Mouse (Mus musculus): ENCODE results near the gene Olfr1162. TPM values are rescaled to one million over a fixed set of nuclear protein-coding genes. Genes with fewer than 3 reads are reported as not detected.

The Olfr1162 gene
- polyA plus RNA-seq, 1 experiment from 2014 or later = not detected

Other genes starting within 250 kb of the Olfr1162 start
- gene Olfr1145, start 241.3 kb downstream of the Olfr1162 start, polyA plus RNA-seq (2014; fragmentation: Nextera tagmentation; extraction: Ambion mirVana) = not detected in 2 replicates
- not detected in 2 replicates for gene Olfr1148, start 220.6 kb downstream of the Olfr1162 start, polyA plus RNA-seq (2014; fragmentation: Nextera tagmentation; extraction: Ambion mirVana)
- gene Olfr1150-ps1, start 207.1 kb downstream of the Olfr1162 start, polyA plus RNA-seq (2014; fragmentation: Nextera tagmentation; extraction: Ambion mirVana) = not detected in 2 replicates
- not detected in 2 replicates for gene Olfr1151, start 195.3 kb downstream of the Olfr1162 start, polyA plus RNA-seq (2014; fragmentation: Nextera tagmentation; extraction: Ambion mirVana)
- 0.06 TPM in 1 of 2 replicates, not detected in the other for gene Olfr1152, start 184.6 kb downstream of the Olfr1162 start, polyA plus RNA-seq (2014; fragmentation: Nextera tagmentation; extraction: Ambion mirVana)
- gene Olfr1153, start 156.2 kb downstream of the Olfr1162 start, polyA plus RNA-seq (2014; fragmentation: Nextera tagmentation; extraction: Ambion mirVana) = not detected in 2 replicates
- gene Olfr1154, start 146.0 kb downstream of the Olfr1162 start, polyA plus RNA-seq (2014; fragmentation: Nextera tagmentation; extraction: Ambion mirVana) = not detected in 2 replicates
- gene Olfr1155, start 106.0 kb downstream of the Olfr1162 start, polyA plus RNA-seq (2014; fragmentation: Nextera tagmentation; extraction: Ambion mirVana) = not detected in 2 replicates
- gene Olfr1156, start 98.0 kb downstream of the Olfr1162 start, polyA plus RNA-seq (2014; fragmentation: Nextera tagmentation; extraction: Ambion mirVana) = not detected in 2 replicates
- gene Olfr1157, start 82.8 kb downstream of the Olfr1162 start, polyA plus RNA-seq (2014; fragmentation: Nextera tagmentation; extraction: Ambion mirVana) = not detected in 2 replicates
- not detected in 2 replicates for gene Olfr74, start 76.5 kb downstream of the Olfr1162 start, polyA plus RNA-seq (2014; fragmentation: Nextera tagmentation; extraction: Ambion mirVana)
- not detected in 2 replicates for gene Olfr1158, start 61.0 kb downstream of the Olfr1162 start, polyA plus RNA-seq (2014; fragmentation: Nextera tagmentation; extraction: Ambion mirVana)
- not detected in 2 replicates for gene Olfr1160, start 42.9 kb downstream of the Olfr1162 start, polyA plus RNA-seq (2014; fragmentation: Nextera tagmentation; extraction: Ambion mirVana)
- gene Olfr1161, start 28.4 kb downstream of the Olfr1162 start, polyA plus RNA-seq (2014; fragmentation: Nextera tagmentation; extraction: Ambion mirVana) = not detected in 2 replicates
- not detected in 2 replicates for gene Olfr73, start 13.4 kb downstream of the Olfr1162 start, polyA plus RNA-seq (2014; fragmentation: Nextera tagmentation; extraction: Ambion mirVana)
- gene Olfr1163, start 20.7 kb upstream of the Olfr1162 start, polyA plus RNA-seq (2014; fragmentation: Nextera tagmentation; extraction: Ambion mirVana) = not detected in 2 replicates
- gene Olfr1164, start 42.8 kb upstream of the Olfr1162 start, polyA plus RNA-seq (2014; fragmentation: Nextera tagmentation; extraction: Ambion mirVana) = not detected in 2 replicates
- gene Olfr1166, start 77.1 kb upstream of the Olfr1162 start, polyA plus RNA-seq (2014; fragmentation: Nextera tagmentation; extraction: Ambion mirVana) = not detected in 2 replicates
- gene Olfr1167, start 104.1 kb upstream of the Olfr1162 start, polyA plus RNA-seq (2014; fragmentation: Nextera tagmentation; extraction: Ambion mirVana) = not detected in 2 replicates
- not detected in 2 replicates for gene Olfr1168, start 130.8 kb upstream of the Olfr1162 start, polyA plus RNA-seq (2014; fragmentation: Nextera tagmentation; extraction: Ambion mirVana)
- not detected in 2 replicates for gene Olfr1170, start 177.2 kb upstream of the Olfr1162 start, polyA plus RNA-seq (2014; fragmentation: Nextera tagmentation; extraction: Ambion mirVana)
- not detected in 2 replicates for gene Olfr1173, start 228.7 kb upstream of the Olfr1162 start, polyA plus RNA-seq (2014; fragmentation: Nextera tagmentation; extraction: Ambion mirVana)